Mouse (Mus musculus) liver, adult 2 months (tissue): ENCODE data around the gene Arid3b.

Experiments used
- CTCF ChIP-seq: fragments of 200-500 bp; IDR thresholded peaks from 2 replicates; pipeline ENCODE4 v1.5.1; 2011; ENCODE audit warnings: low read depth, low read length, control low read depth
- POLR2A ChIP-seq: fragments of 200-500 bp; IDR thresholded peaks from 2 replicates; pipeline ENCODE4 v1.6.1; 2011; ENCODE audit warnings: low read length, control low read depth; ENCODE audit not compliant: insufficient read depth; ENCODE audit errors: extremely low read depth

GRCm38 (mm10) chr9:57839032-57839431 is 2.4 kb upstream of the Arid3b start:
- TF ChIP-seq CTCF (no peak), POLR2A (no peak)
